Mouse (Mus musculus) olfactory bulb, adult 2 months (tissue): ENCODE results near the gene 1700014D04Rik. TPM values are rescaled to one million over a fixed set of nuclear protein-coding genes. Genes with fewer than 3 reads are reported as not detected.
"Not testable (repeated sequence)": the region's sequence is repeated elsewhere in the genome, so short reads cannot be mapped to it uniquely, and the experiment has no call there.

Experiments
- H3K27ac ChIP-seq: fragments of 200-500 bp; 2 replicates; pipeline ENCODE4 v1.5.1; 2012; ENCODE audit warnings: low read depth, low read length; ENCODE audit not compliant: insufficient read depth
- H3K4me1 ChIP-seq: fragments of 200-500 bp; 2 replicates; pipeline ENCODE4 v1.6.1; 2012; ENCODE audit warnings: low read length; ENCODE audit not compliant: control insufficient read depth, insufficient read depth
- H3K4me3 ChIP-seq: fragments of 200-500 bp; 2 replicates; pipeline ENCODE4 v1.5.1; 2012; ENCODE audit warnings: mild to moderate bottlenecking, low read depth, low read length, moderate library complexity; ENCODE audit not compliant: insufficient read depth
- CTCF ChIP-seq: fragments of 200-500 bp; IDR thresholded peaks from 2 replicates; pipeline ENCODE4 v1.5.1; 2012; ENCODE audit warnings: low read depth, mild to moderate bottlenecking, low read length, moderate library complexity; ENCODE audit not compliant: insufficient read depth
- POLR2A ChIP-seq: fragments of 200-500 bp; IDR thresholded peaks from 2 replicates; pipeline ENCODE4 v1.6.1; 2012; ENCODE audit warnings: mild to moderate bottlenecking, low read depth, low read length, moderate library complexity; ENCODE audit not compliant: insufficient read depth
- WGBS: fragments of 180-500 bp; shearing (Covaris S2); methylation state at CpG from one replicate; pipeline ENCODE4 v1.1.7; 2018; 5-methylcytosine and 5-hydroxymethylcytosine counted together
- polyA plus RNA-seq: library from polyadenylated mRNA; stranded (reverse); fragments of >200 nt; gene quantifications from 2 replicates; pipeline ENCODE4 v1.2.4, GENCODE M21; 2012; ENCODE audit warnings: low replicate concordance; ENCODE audit not compliant: missing spikeins, insufficient read depth, insufficient read length

1700014D04Rik gene
- polyA plus RNA-seq, 1 experiment, result not detected

DNA sequence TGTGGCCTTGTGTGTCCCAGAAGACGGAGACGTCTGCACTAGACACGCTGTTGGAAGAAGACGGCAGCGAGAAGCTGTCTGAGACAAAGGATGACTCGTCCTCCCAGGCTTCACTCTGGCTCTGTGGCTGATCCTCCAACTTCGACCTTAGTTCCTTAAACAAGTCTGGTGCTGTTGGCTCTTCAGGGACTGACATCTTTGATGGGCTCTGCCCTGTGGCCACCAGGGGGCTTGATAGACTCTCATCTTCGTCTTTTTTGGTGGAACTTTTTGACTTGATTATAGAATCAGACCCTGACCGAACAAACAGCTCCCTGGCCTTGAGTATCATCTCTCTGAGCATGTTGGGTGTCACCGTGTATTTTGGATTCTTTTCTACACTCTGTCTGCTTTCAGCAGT lies 4.9 kb downstream of the 1700014D04Rik start:
- H3K4me1 ChIP-seq, result peaks cover 6% of the 10 kb centered on the region
- no peak overlapping the region for H3K4me3 ChIP-seq
- 82% methylated on average over 10 of the region's 10 CpGs for WGBS
- no peak for TF ChIP-seq POLR2A
- TF ChIP-seq CTCF, result no peak
- H3K27ac ChIP-seq, result no peak overlapping the region

DNA sequence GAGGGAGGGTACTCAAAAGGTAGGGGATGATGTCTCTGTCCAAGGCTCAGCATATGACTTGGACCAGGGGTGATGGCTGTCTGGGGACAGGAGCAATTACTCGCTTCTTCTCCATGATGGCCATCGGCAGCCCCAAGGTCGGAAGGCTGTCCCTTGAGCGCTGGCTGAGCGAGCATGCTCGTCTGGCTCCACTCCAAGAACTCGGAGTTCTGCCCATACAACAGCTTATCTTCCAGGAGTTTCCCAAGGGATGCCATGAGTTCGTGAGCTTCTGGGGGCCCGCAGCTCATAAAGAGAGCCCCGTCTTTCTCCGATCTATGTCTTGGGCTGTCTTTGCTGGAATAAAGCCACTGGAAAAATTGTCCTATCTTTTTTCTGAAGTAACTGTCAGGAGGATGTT lies 5.5 kb downstream of the 1700014D04Rik start:
- no peak for TF ChIP-seq CTCF
- no peak for TF ChIP-seq POLR2A
- 87% methylated on average over 11 of the region's 11 CpGs for WGBS

DNA sequence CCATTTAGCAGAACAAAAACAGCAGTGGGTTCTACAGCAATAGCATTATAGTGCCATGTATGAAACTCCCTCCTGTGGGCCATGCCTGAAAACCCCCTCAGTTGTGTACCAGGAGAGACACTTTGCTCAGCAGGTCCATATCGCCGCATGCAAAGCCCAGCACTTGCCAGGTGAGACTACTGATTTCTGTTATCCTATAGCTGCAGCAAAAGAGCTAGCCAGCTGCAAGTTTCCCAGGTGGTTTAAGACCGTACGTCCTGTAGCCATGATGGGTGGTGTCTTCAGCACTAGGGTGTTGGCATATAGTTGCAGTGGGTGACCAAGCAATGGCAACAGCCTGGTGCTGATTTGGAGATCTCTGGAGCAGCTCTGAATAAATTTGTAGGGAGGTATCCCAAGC lies 7.2 kb downstream of the 1700014D04Rik start:
- Histone ChIP-seq H3K4me1 (no peaks in the 10 kb centered on the region), H3K27ac (no peak overlapping the region), H3K4me3 (no peak overlapping the region)
- 92% methylated on average over 4 of the region's 4 CpGs for WGBS
- no peak for TF ChIP-seq POLR2A
- TF ChIP-seq CTCF, result no peak

More for the DNA sequence above, 5.5 kb downstream of the 1700014D04Rik start:
- Histone ChIP-seq H3K27ac (no peak overlapping the region), H3K4me1 (no peaks in the 10 kb centered on the region), H3K4me3 (no peak overlapping the region)

DNA sequence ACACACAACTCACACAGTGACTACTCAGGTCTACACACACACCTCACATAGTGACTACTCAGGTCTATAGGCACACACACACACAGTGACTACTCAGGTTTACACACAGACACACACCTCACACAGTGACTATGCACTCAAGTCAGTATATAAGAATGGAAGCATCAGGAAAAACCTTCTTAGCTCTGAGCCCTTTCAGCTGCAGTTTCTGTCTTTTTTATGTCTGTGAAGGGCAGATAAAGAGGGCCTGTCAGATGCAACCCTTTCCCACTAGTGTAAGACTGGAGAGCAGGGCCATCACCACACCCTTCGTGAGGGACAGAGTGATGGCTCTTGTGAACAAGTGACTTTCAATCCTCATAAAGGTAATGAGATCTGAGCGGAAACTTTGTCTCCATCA lies 8.1 kb downstream of the 1700014D04Rik start:
- no peaks in the 10 kb centered on the region for H3K4me1 ChIP-seq
- no peak for TF ChIP-seq CTCF
- TF ChIP-seq POLR2A, result no peak
- no peak overlapping the region for H3K27ac ChIP-seq
- WGBS, result 89% methylated on average over 2 of the region's 2 CpGs
- H3K4me3 ChIP-seq, result no peak overlapping the region

DNA sequence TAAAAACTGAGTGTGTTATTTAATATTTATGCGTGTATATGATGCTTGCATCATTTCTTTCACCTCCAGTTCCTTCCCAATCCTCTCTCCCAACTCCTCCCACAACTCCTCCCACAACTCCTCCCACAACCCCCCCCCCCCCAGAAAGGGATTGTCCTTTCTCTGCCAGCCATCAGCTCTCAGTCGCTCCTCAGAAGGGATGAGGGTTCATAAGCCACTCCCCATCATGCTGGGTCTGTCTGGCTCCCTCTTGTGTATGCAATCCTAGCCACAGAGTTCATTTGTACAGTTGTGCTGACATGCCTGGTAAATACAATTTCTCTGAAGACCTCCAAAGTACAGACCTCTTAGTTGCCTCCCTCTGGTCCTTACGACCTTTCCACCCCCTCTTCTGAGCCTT lies 11.4 kb downstream of the 1700014D04Rik start:
- Histone ChIP-seq H3K4me1 (no peaks in the 10 kb centered on the region), H3K27ac (no peak overlapping the region), H3K4me3 (no peak overlapping the region)
- TF ChIP-seq CTCF, result no peak
- no peak for TF ChIP-seq POLR2A
- 37% methylated on average over 3 of the region's 3 CpGs for WGBS

DNA sequence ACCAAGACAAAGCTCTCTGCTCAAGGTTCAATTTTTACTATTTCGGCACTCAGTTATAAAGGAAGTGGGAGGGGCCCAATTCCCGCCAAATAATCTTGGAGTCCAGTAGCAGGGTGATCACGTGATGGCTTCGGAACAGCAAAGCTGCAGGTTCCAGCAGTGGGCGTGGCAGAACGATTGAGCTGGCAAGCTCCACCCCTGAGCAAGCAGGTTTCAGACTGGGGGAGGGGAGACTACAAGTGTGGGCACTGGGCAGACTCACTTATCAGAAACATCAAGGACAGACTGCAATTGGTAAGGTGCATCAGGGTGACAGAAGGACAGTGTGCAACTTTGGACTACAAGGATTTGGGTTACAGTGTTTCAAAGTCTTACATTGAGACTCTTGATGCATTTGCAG lies 12.2 kb downstream of the 1700014D04Rik start:
- not testable (repeated sequence) for H3K4me1 ChIP-seq, H3K27ac ChIP-seq, H3K4me3 ChIP-seq
- 29% methylated on average over 6 of the region's 6 CpGs for WGBS

DNA sequence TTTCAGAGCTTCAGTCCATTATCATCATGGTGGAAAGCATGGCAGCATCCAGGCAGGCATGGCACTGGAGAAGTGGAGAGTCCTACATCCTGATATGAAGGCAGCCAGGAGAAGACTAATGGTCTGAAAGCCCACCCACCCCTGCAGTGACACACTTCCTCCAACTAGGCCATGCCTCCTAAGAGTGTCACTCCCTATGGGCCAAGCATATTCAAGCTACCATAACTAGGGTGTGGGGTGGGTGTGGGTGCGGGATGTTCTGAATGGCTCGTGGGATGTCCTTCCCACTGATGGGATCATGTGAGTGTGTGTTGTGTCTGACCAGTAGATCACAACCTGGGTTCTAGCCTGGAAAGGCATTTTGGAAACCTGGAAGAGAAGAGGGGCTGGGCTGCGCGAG lies 12.6 kb downstream of the 1700014D04Rik start:
- TF ChIP-seq CTCF (no peak), POLR2A (no peak)
- Histone ChIP-seq H3K4me3 (no peak overlapping the region), H3K4me1 (no peaks in the 10 kb centered on the region), H3K27ac (no peak overlapping the region)
- 81% methylated on average over 4 of the region's 4 CpGs for WGBS

DNA sequence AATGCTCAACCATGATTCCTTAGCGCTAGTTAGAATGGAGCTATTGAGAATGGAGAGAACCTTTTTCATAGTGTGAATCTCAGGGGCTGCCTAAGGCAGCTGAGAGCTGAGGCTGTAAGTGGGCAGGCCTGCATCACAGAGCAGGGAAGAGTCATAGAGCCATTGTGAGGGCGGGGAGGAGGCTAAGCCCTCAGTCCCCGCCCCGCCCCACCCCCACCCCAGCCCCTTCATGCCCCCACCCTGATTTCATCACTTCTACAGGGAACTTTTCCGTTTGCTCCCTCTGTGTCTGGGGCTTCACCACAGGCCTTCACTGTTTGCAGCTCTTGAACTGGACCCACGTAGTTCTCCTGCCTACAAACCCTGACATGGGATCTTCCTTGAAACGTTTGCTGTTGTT lies 14.9 kb downstream of the 1700014D04Rik start, which contains the start of gene Spata31d1d:
Gene Spata31d1d, minus strand, starts transcription at position 101 of the 400 bp plus-strand sequence.
- TF ChIP-seq CTCF (no peak), POLR2A (no peak)
- 55% methylated on average over 7 of the region's 7 CpGs for WGBS
- Histone ChIP-seq H3K4me3 (no peak within 1 kb of the TSS), H3K27ac (no peak within 1 kb of the TSS), H3K4me1 (0 out of 2 replicates have a peak, but pooled peaks cover 3% of the 10 kb centered on the region)

DNA sequence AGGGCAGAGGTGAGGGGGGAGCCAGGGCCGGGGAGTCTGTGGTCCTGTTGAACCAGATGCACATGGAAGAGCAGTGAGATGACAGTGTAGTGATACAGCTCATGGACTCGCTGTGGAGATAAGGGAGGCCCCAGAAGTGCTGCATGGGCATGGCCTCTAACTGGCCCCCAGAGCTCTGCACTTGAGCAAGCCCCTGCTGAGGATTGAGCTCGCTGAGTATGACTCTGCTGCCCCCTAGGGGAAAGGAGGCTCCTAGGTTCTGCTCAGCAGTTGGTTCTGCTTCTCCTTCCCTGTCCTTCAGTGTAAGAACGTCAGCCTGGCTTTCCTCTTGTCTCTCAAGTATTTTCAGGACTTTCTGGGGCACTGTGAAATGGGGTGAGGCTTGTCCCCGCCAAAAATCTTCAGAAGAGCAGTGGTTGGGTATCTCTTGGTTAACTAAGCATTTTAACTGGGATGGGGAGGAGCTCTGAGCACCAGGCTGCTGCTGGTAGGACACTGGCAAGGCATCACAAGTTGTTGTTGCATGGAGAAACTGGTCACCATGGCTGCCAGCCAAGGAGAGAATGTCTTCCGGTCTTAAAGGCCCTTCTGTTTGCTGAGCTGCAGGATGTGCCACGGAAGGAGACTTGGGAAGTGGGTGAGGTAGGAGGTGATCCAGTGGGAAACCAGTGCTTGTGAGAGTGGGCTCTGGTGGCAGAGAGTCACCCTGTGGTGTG lies 18.0 kb downstream of the 1700014D04Rik start:
- Histone ChIP-seq H3K4me3 (no peak overlapping the region), H3K4me1 (peaks cover 12% of the 10 kb centered on the region), H3K27ac (no peak overlapping the region)
- TF ChIP-seq CTCF (peak; percentile 70), POLR2A (no peak)
- 19% methylated on average over 7 of the region's 7 CpGs for WGBS

DNA sequence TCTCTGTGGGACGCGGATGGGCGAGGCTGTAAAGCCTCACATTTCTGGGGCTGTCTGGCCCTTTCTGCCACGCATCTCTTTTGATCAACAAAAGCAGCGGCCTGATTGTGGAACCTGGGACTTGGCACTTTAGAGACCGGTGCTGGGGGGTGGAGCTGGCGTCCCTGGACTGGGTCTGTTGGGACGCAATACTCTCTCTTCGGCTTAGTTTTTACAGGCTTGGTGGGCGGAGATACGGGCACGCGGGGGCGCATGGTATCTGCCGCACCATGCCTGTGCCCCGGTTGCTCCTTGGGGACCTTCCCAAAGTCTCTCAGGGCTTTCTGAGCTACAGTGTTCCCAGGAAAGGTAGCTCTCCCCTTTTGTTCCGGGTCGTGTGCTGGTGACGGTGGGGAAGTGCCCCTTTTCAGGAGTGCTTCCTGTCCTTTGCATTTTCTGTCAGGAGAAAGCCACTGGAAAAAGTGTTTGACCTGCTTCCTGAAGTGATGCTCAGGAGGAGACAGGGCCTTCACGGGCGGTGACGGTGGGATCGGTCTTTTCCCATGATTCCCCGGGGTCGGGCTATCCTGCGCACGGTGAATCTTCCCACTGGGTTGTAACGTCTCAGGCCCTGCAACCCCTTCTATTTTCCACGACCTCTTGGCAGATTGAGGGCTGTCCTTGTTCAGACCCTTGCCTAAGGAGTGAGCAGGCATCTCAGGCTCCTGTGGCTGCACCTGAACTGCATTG lies 20.2 kb downstream of the 1700014D04Rik start:
- peaks cover 12% of the 10 kb centered on the region for H3K4me1 ChIP-seq
- 47% methylated on average over 29 of the region's 29 CpGs for WGBS
- peak overlapping the region; percentile 12; the same call in 1 of the 2 replicates for H3K4me3 ChIP-seq
- no peak overlapping the region for H3K27ac ChIP-seq
- TF ChIP-seq POLR2A (no peak), CTCF (no peak)

DNA sequence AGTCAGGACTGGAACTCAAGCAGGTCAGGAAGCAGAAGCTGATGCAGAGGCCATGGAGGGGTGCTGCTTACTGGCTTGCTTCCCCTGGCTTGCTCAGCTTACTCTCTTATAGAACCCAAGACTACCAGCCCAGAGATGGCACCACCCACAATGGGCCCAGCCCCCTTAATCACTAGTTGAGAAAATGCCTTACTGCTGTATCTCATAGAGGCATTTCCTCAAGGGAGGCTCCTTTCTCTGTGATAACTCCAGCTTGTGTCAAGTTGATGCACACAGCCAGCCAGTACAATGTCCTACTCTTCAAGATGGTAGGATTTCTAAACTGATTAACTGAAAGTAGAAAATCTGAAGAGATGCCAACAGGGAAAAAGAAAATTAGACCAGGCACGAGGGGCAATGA lies 24.5 kb downstream of the 1700014D04Rik start:
- H3K4me3 ChIP-seq, H3K4me1 ChIP-seq, H3K27ac ChIP-seq: not testable (repeated sequence)
- 97% methylated on average over 1 of the region's 1 CpGs for WGBS
